Mouse (Mus musculus): ENCODE results near the gene Ptbp2. TPM values are rescaled to one million over a fixed set of nuclear protein-coding genes. Genes with fewer than 3 reads are reported as not detected.

Ptbp2 gene
- total RNA-seq, 2 experiments from 2014 or later = 102 to 118 TPM

- DNase-seq (ENCODE audit: low spot score in 2 of 2) = no peak
These were observed 72.8 kb downstream of the Ptbp2 start for GRCm38 (mm10) chr3:119711503-119711902.

GRCm38 (mm10) chr3:119701467-119701866, 82.8 kb downstream of the Ptbp2 start:
- no peak for DNase-seq (ENCODE audit: low spot score in 2 of 2)

- no peak for DNase-seq (ENCODE audit: low spot score in 2 of 2)
These were observed 99.5 kb downstream of the Ptbp2 start for GRCm38 (mm10) chr3:119684741-119685140.

Small RNAs within 50 kb of the gene (microRNA-seq; reads per million reads assigned to microRNA genes)
- gene Gm24744 = not detected

All from adrenal gland, postnatal 4 days (tissue).